Mouse (Mus musculus): ENCODE measurements around the gene Surf4. TPM values are rescaled to one million over a fixed set of nuclear protein-coding genes. Genes with fewer than 3 reads are reported as not detected.
A peak's percentile ranks its signal among the peaks of the same experiment; 100 is the strongest.
"Not testable (repeated sequence)": the region's sequence is repeated elsewhere in the genome, so short reads cannot be mapped to it uniquely, and the experiment has no call there.

Surf4 gene
- polyA plus RNA-seq, 1 experiment from 2014 or later, result 186 TPM

- ATAC-seq (replicated peaks; ENCODE audit: low FRiP score, low read depth), result no peak
- Histone ChIP-seq H3K27me3 (ENCODE audit: insufficient read depth, low read length) (no peaks in the 10 kb centered on the region), H3K4me3 (replicated peaks; ENCODE audit: low read depth, low read length) (no peak overlapping the region), H3K27ac (no peak overlapping the region), H3K4me2 (ENCODE audit: low read length) (no peak overlapping the region), H3K9ac (ENCODE audit: low read depth, low read length) (no peak overlapping the region), H3K4me1 (replicated peaks; ENCODE audit: insufficient read depth, low read length) (no peaks in the 10 kb centered on the region), H3K9me3 (replicated peaks; ENCODE audit: low read length) (no peaks in the 10 kb centered on the region), H3K36me3 (ENCODE audit: insufficient read depth, low read length) (peaks cover 66% of the 10 kb centered on the region)
- DNase-seq (ENCODE audit: low spot score), result no peak
- peak; percentile 31; the same call in 1 of the 2 replicates for TF ChIP-seq CTCF (IDR thresholded peaks at IDR 0.05; ENCODE audit: low read depth)
- 91% methylated on average over 4 of the region's 4 CpGs for WGBS
Observed at GRCm38 (mm10) chr2:26895898-26896297, 37.8 kb downstream of the Surf4 start.

DNA sequence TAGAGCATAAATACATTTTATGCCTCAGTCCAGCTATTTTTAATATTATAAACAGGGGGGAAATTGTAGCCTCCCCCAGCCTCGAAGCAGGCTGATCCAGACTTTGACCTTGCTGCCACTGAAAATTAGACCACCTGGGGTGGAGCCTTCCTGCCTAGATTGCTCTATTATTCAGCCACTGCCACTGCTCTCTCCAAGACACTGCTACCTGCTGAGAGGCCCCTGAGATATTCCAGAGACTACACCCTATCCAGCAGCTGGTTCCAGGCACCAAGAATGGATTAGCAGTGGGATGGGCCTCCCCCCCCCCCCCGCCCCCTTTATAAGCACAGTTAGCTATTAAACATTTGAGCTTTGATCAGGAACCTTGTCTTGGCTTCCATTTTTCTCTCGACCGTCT is 47.6 kb downstream of the Surf4 start:
- not testable (repeated sequence) for ATAC-seq (replicated peaks; ENCODE audit: low FRiP score, low read depth)
- 54% methylated on average over 4 of the region's 4 CpGs for WGBS

DNA sequence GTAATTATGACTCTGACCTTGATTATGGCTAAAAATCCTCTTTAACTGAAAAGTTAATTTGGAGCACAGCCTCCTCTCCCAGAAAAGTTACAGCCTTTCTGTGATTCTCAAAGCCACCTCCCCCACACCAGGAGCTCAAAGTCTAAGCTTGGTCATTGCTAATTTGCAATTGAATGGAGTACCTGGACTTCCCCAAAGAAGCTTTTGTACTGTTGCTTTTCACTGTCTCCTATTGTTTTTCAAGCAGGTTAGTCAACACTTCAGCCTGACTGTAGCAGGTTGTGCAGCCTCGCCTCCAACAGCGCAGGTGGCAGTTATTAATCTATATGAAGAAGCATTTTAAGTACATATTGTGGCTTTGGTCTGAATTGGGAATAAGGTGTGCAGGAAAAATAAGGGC is 48.2 kb downstream of the Surf4 start:
- H3K9me3 ChIP-seq (replicated peaks; ENCODE audit: low read length); DNase-seq (ENCODE audit: low spot score); H3K27me3 ChIP-seq (ENCODE audit: insufficient read depth, low read length); H3K9ac ChIP-seq (ENCODE audit: low read depth, low read length); ATAC-seq (replicated peaks; ENCODE audit: low FRiP score, low read depth); H3K27ac ChIP-seq; H3K4me1 ChIP-seq (replicated peaks; ENCODE audit: insufficient read depth, low read length); H3K4me2 ChIP-seq (ENCODE audit: low read length); H3K4me3 ChIP-seq (replicated peaks; ENCODE audit: low read depth, low read length): not testable (repeated sequence)
- WGBS, result 92% methylated on average over 2 of the region's 2 CpGs
- peaks cover 15% of the 10 kb centered on the region; the same call in 1 of the 2 replicates for H3K36me3 ChIP-seq (ENCODE audit: insufficient read depth, low read length)

More for the DNA sequence above, 47.6 kb downstream of the Surf4 start:
- not testable (repeated sequence) for H3K27me3 ChIP-seq (ENCODE audit: insufficient read depth, low read length); H3K27ac ChIP-seq; H3K4me2 ChIP-seq (ENCODE audit: low read length); H3K4me1 ChIP-seq (replicated peaks; ENCODE audit: insufficient read depth, low read length); H3K9me3 ChIP-seq (replicated peaks; ENCODE audit: low read length); H3K4me3 ChIP-seq (replicated peaks; ENCODE audit: low read depth, low read length); H3K9ac ChIP-seq (ENCODE audit: low read depth, low read length); DNase-seq (ENCODE audit: low spot score)
- H3K36me3 ChIP-seq (ENCODE audit: insufficient read depth, low read length), result peaks cover 20% of the 10 kb centered on the region

DNA sequence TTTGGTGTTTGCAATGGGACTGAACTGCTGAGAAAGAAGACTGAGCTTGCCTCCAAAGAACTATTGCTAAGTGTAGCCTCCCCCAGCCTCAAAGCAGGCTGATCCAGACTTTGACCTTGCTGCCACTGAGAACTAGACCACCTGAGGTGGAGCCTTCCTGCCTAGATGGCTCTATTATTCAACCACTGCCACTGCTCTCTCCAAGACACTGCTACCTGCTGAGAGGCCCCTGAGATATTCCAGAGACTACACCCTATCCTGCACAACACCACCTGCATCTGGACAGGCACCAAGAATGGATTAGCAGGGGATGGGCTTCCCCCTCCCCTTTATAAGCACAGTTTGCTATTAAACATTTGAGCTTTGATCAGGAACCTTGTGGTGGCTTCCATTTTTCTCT is 55.2 kb downstream of the Surf4 start:
- H3K4me3 ChIP-seq (replicated peaks; ENCODE audit: low read depth, low read length), result no peak overlapping the region
- H3K4me1 ChIP-seq (replicated peaks; ENCODE audit: insufficient read depth, low read length), result no peaks in the 10 kb centered on the region
- H3K9ac ChIP-seq (ENCODE audit: low read depth, low read length), result no peak overlapping the region
- H3K27ac ChIP-seq, result no peak overlapping the region
- no peak for DNase-seq (ENCODE audit: low spot score)
- H3K4me2 ChIP-seq (ENCODE audit: low read length), result no peak overlapping the region
- H3K9me3 ChIP-seq (replicated peaks; ENCODE audit: low read length), result no peaks in the 10 kb centered on the region
- H3K27me3 ChIP-seq (ENCODE audit: insufficient read depth, low read length), result no peaks in the 10 kb centered on the region
- ATAC-seq (replicated peaks; ENCODE audit: low FRiP score, low read depth), result no peak
- TF ChIP-seq CTCF (IDR thresholded peaks at IDR 0.05; ENCODE audit: low read depth), result no peak
- H3K36me3 ChIP-seq (ENCODE audit: insufficient read depth, low read length), result no peaks in the 10 kb centered on the region

- H3K9me3 ChIP-seq (replicated peaks; ENCODE audit: low read length), result no peaks in the 10 kb centered on the region
- 61% methylated on average over 6 of the region's 6 CpGs for WGBS
- H3K4me3 ChIP-seq (replicated peaks; ENCODE audit: low read depth, low read length), result no peak overlapping the region
- H3K9ac ChIP-seq (ENCODE audit: low read depth, low read length), result no peak overlapping the region
- DNase-seq (ENCODE audit: low spot score), result no peak
- no peak overlapping the region for H3K4me2 ChIP-seq (ENCODE audit: low read length)
- TF ChIP-seq CTCF (IDR thresholded peaks at IDR 0.05; ENCODE audit: low read depth), result no peak
- H3K4me1 ChIP-seq (replicated peaks; ENCODE audit: insufficient read depth, low read length), result no peaks in the 10 kb centered on the region
- ATAC-seq (replicated peaks; ENCODE audit: low FRiP score, low read depth), result no peak
- H3K27ac ChIP-seq, result no peak overlapping the region
- H3K36me3 ChIP-seq (ENCODE audit: insufficient read depth, low read length), result no peaks in the 10 kb centered on the region
- no peaks in the 10 kb centered on the region for H3K27me3 ChIP-seq (ENCODE audit: insufficient read depth, low read length)
Observed at GRCm38 (mm10) chr2:26870666-26871065, 63.1 kb downstream of the Surf4 start.

Other genes starting within 250 kb of the Surf4 start
- not detected in 2 replicates for gene Abo, start 68.9 kb downstream of the Surf4 start, polyA plus RNA-seq (2015; fragmentation: Nextera tagmentation; extraction: Ambion mirVana)
- 19.6 and 21.2 TPM in 2 replicates for gene Surf6, start 31.0 kb downstream of the Surf4 start, polyA plus RNA-seq (2015; fragmentation: Nextera tagmentation; extraction: Ambion mirVana)
- gene Med22, start 23.3 kb downstream of the Surf4 start, polyA plus RNA-seq (2015; fragmentation: Nextera tagmentation; extraction: Ambion mirVana), result 38.6 and 42.2 TPM in 2 replicates
- gene Rpl7a, start 23.2 kb downstream of the Surf4 start, polyA plus RNA-seq (2015; fragmentation: Nextera tagmentation; extraction: Ambion mirVana), result 668 and 686 TPM in 2 replicates
- gene Surf2, start 17.6 kb downstream of the Surf4 start, polyA plus RNA-seq (2015; fragmentation: Nextera tagmentation; extraction: Ambion mirVana), result 37.2 and 39.4 TPM in 2 replicates
- gene Surf1, start 17.4 kb downstream of the Surf4 start, polyA plus RNA-seq (2015; fragmentation: Nextera tagmentation; extraction: Ambion mirVana), result 62.5 and 64.1 TPM in 2 replicates
- gene Stkld1, start 119 bp upstream of the Surf4 start, polyA plus RNA-seq (2015; fragmentation: Nextera tagmentation; extraction: Ambion mirVana), result 0.07 and 0.27 TPM in 2 replicates
- gene Rexo4, start 30.5 kb upstream of the Surf4 start, polyA plus RNA-seq (2015; fragmentation: Nextera tagmentation; extraction: Ambion mirVana), result 34.3 TPM in 2 replicates
- gene Adamts13, start 39.5 kb upstream of the Surf4 start, polyA plus RNA-seq (2015; fragmentation: Nextera tagmentation; extraction: Ambion mirVana), result 0.04 and 0.13 TPM in 2 replicates
- gene Cacfd1, start 76.0 kb upstream of the Surf4 start, polyA plus RNA-seq (2015; fragmentation: Nextera tagmentation; extraction: Ambion mirVana), result 41.5 and 47.2 TPM in 2 replicates
- 0.49 and 0.51 TPM in 2 replicates for gene Slc2a6, start 94.1 kb upstream of the Surf4 start, polyA plus RNA-seq (2015; fragmentation: Nextera tagmentation; extraction: Ambion mirVana)
- gene Mymk, start 138.3 kb upstream of the Surf4 start, polyA plus RNA-seq (2015; fragmentation: Nextera tagmentation; extraction: Ambion mirVana), result 0.11 TPM in 1 of 2 replicates, not detected in the other
- 0.80 and 0.83 TPM in 2 replicates for gene Adamtsl2, start 145.5 kb upstream of the Surf4 start, polyA plus RNA-seq (2015; fragmentation: Nextera tagmentation; extraction: Ambion mirVana)
- not detected in 2 replicates for gene Fam163b, start 208.6 kb upstream of the Surf4 start, polyA plus RNA-seq (2015; fragmentation: Nextera tagmentation; extraction: Ambion mirVana)
- gene Dbh, start 231.3 kb upstream of the Surf4 start, polyA plus RNA-seq (2015; fragmentation: Nextera tagmentation; extraction: Ambion mirVana), result 0.05 and 0.38 TPM in 2 replicates

All from kidney, postnatal 0 days (tissue).